Mouse (Mus musculus): ENCODE measurements around the gene Gast. TPM values are rescaled to one million over a fixed set of nuclear protein-coding genes. Genes with fewer than 3 reads are reported as not detected.

Gene Gast
- polyA plus RNA-seq, 1 experiment from 2014 or later = 0.77 TPM

DNA sequence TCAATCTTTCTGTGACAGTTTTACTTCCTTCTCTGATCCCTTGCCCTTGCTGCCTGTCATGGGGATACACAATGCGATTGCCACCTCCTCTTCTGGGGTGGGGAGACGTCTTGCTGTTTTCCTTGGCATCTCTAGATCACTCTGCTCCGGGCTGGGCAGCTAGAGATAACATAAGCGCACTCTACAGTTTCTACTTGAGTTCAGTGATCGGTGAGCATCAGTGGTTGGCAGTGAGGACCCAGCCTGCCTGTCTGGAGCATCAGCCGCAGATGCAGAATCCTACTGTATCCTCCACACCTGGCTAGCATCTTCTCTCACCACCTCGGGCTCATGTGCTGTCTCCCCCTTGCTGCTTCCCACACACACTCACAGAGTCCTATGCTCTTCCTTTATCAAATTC lies 34.9 kb downstream of the Gast start:
- 66% methylated on average over 7 of the region's 7 CpGs for WGBS

DNA sequence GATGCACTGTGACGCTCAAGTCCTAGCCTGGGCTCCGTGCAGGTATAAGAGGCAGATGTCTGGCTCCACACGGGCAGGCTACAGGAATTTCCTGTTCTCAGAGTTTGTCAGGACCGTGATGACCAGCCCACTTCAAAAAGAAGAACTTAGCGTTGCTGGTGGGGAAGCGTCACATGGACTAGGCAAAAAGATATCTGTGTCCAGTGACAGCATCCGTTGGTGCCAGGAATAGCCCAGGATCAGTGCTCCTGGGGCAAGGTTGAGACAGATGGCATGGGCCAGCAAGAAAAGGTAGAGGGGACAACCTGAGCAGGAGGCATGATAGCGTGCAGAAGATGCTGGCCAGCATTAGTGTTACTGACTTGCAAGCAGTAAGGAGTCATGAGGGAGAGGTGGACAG lies 35.6 kb downstream of the Gast start:
- Histone ChIP-seq H3K36me3 (ENCODE audit: control insufficient read depth, insufficient read depth, low read length) (peaks cover 19% of the 10 kb centered on the region), H3K4me1 (ENCODE audit: control insufficient read depth, insufficient read depth, low read length) (no peaks in the 10 kb centered on the region), H3K27me3 (replicated peaks; ENCODE audit: control insufficient read depth, insufficient read depth, low read length) (no peaks in the 10 kb centered on the region), H3K27ac (ENCODE audit: low read length) (no peak overlapping the region), H3K9ac (ENCODE audit: low read depth, low read length) (no peak overlapping the region), H3K4me2 (ENCODE audit: low read depth, low read length) (no peak overlapping the region), H3K4me3 (ENCODE audit: low read length) (no peak overlapping the region), H3K9me3 (ENCODE audit: control insufficient read depth, low read length) (no peaks in the 10 kb centered on the region)
- no peak for ATAC-seq
- 77% methylated on average over 8 of the region's 8 CpGs for WGBS

More for the DNA sequence above, 34.9 kb downstream of the Gast start:
- Histone ChIP-seq H3K4me3 (ENCODE audit: low read length) (no peak overlapping the region), H3K27ac (ENCODE audit: low read length) (no peak overlapping the region), H3K27me3 (replicated peaks; ENCODE audit: control insufficient read depth, insufficient read depth, low read length) (no peaks in the 10 kb centered on the region), H3K36me3 (ENCODE audit: control insufficient read depth, insufficient read depth, low read length) (peaks cover 15% of the 10 kb centered on the region), H3K4me1 (ENCODE audit: control insufficient read depth, insufficient read depth, low read length) (no peaks in the 10 kb centered on the region), H3K9me3 (ENCODE audit: control insufficient read depth, low read length) (no peaks in the 10 kb centered on the region), H3K9ac (ENCODE audit: low read depth, low read length) (no peak overlapping the region), H3K4me2 (ENCODE audit: low read depth, low read length) (no peak overlapping the region)
- ATAC-seq = no peak

DNA sequence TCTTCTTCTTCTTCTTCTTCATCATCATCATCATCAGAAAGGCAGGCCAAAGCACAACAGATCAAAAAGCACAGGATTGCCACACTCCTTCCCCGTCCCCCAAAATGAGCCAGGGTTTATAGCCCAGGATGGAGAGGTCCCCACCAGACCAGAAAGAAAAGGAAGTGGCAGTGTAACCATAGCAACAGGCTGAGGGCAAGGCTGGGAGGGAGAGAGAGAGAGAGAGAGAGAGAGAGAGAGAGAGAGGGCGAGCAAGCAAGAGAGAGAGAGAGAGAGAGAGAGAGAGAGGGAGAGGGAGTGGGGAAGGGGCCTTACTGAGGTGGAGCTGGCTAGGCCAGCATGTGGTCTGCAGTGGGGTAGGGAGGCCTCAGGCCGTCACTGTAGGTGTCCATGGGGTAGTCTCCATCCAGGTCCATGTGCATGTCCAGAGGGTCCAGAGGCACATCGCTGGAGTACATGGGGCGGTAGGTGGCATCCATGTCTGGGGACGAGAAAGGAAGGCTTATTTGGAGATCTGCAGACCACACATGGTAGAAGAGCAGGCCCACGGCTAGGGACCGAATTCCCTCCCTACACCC lies 37.9 kb downstream of the Gast start:
- WGBS = 73% methylated on average over 8 of the region's 8 CpGs
- H3K4me3 ChIP-seq (ENCODE audit: low read length) = no peak overlapping the region
- peaks cover 32% of the 10 kb centered on the region for H3K36me3 ChIP-seq (ENCODE audit: control insufficient read depth, insufficient read depth, low read length)
- H3K4me1 ChIP-seq (ENCODE audit: control insufficient read depth, insufficient read depth, low read length) = no peaks in the 10 kb centered on the region
- H3K4me2 ChIP-seq (ENCODE audit: low read depth, low read length) = no peak overlapping the region
- ATAC-seq = no peak
- H3K9me3 ChIP-seq (ENCODE audit: control insufficient read depth, low read length) = no peaks in the 10 kb centered on the region
- no peaks in the 10 kb centered on the region for H3K27me3 ChIP-seq (replicated peaks; ENCODE audit: control insufficient read depth, insufficient read depth, low read length)
- H3K27ac ChIP-seq (ENCODE audit: low read length) = no peak overlapping the region
- no peak overlapping the region for H3K9ac ChIP-seq (ENCODE audit: low read depth, low read length)

DNA sequence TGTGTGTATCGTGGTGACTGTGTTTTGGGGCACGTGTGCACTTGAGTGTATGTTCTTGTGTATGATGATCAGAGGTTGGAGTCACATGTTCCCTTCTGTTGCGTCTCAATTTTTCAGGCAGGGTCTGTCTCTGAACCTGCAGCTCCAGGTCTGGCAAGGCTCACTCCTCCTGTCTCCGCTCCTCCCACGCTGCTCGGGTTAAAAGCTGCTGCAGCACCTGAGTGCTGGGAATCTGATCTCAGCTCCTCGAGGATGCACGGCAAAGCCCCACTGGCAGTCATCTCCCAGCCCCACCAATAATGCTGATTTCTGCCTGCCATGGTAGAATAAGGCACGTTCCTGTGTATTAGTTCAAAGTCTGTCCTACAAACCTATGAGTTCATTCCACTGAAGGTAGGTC lies 40.9 kb downstream of the Gast start:
- Histone ChIP-seq H3K27me3 (replicated peaks; ENCODE audit: control insufficient read depth, insufficient read depth, low read length) (no peaks in the 10 kb centered on the region), H3K27ac (ENCODE audit: low read length) (no peak overlapping the region), H3K4me3 (ENCODE audit: low read length) (no peak overlapping the region), H3K4me1 (ENCODE audit: control insufficient read depth, insufficient read depth, low read length) (no peaks in the 10 kb centered on the region), H3K9me3 (ENCODE audit: control insufficient read depth, low read length) (no peaks in the 10 kb centered on the region), H3K9ac (ENCODE audit: low read depth, low read length) (no peak overlapping the region), H3K36me3 (ENCODE audit: control insufficient read depth, insufficient read depth, low read length) (peaks cover 41% of the 10 kb centered on the region), H3K4me2 (ENCODE audit: low read depth, low read length) (no peak overlapping the region)
- 88% methylated on average over 9 of the region's 9 CpGs for WGBS
- ATAC-seq = no peak

DNA sequence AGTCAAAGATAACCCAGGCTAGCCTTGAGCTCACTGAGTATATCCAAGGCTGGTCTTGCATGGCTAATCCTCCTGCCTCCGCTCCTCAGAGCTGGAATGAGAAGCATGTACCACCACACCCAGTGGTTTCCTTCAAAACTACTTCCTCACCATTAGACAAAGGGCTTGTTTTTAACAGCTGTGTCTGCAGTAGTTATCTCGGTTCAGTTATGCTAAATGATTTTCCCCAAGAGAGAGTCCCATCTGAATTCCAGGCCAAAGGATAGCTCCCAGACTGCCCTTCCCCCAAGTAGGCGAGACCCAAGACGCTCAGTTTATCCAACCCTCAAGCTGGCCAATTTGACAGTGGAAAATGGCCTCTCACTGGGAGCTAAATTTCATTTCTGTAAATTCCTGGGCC lies 41.8 kb downstream of the Gast start:
- no peak overlapping the region for H3K27ac ChIP-seq (ENCODE audit: low read length)
- no peak overlapping the region for H3K9ac ChIP-seq (ENCODE audit: low read depth, low read length)
- H3K4me3 ChIP-seq (ENCODE audit: low read length) = no peak overlapping the region
- no peaks in the 10 kb centered on the region for H3K4me1 ChIP-seq (ENCODE audit: control insufficient read depth, insufficient read depth, low read length)
- H3K4me2 ChIP-seq (ENCODE audit: low read depth, low read length) = no peak overlapping the region
- no peak for ATAC-seq
- H3K36me3 ChIP-seq (ENCODE audit: control insufficient read depth, insufficient read depth, low read length) = peaks cover 44% of the 10 kb centered on the region
- WGBS = 78% methylated on average over 4 of the region's 4 CpGs
- H3K9me3 ChIP-seq (ENCODE audit: control insufficient read depth, low read length) = no peaks in the 10 kb centered on the region
- H3K27me3 ChIP-seq (replicated peaks; ENCODE audit: control insufficient read depth, insufficient read depth, low read length) = no peaks in the 10 kb centered on the region

DNA sequence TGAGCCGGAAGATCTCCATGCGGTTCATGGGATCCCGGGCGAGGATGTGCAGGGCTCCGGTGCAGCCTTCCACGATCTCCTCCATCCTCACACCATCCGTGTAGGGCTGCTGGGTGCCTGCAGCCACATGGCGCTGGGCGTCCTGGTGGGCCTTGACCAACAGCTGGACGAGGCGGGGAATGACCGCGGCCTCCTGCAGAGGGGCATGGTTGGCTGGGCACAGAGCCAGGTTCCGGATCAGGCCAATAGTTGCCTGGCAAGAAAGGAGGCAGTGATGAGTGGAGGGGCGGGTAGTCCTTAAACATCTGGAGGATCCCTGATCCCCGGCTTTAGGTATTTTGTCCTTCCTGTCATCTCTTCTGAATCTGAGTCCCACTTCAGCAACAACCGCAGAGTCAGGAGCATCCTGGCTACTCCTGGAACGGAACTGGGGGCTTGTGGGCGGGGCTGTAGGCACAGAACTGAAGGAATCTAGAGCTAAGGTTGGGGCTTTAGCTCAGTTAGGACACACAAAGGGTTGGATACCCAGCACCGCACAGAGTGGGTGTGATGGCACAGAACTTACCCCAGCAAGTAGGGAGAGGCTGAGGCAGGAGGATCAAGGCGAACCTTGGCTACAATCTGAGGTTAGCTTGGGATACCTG lies 42.7 kb downstream of the Gast start:
- Histone ChIP-seq H3K4me3 (ENCODE audit: low read length) (no peak overlapping the region), H3K9me3 (ENCODE audit: control insufficient read depth, low read length) (no peaks in the 10 kb centered on the region), H3K9ac (ENCODE audit: low read depth, low read length) (no peak overlapping the region), H3K36me3 (ENCODE audit: control insufficient read depth, insufficient read depth, low read length) (peaks cover 43% of the 10 kb centered on the region), H3K4me2 (ENCODE audit: low read depth, low read length) (no peak overlapping the region), H3K27me3 (replicated peaks; ENCODE audit: control insufficient read depth, insufficient read depth, low read length) (no peaks in the 10 kb centered on the region), H3K4me1 (ENCODE audit: control insufficient read depth, insufficient read depth, low read length) (no peaks in the 10 kb centered on the region), H3K27ac (ENCODE audit: low read length) (no peak overlapping the region)
- ATAC-seq = no peak
- 90% methylated on average over 21 of the region's 21 CpGs for WGBS

DNA sequence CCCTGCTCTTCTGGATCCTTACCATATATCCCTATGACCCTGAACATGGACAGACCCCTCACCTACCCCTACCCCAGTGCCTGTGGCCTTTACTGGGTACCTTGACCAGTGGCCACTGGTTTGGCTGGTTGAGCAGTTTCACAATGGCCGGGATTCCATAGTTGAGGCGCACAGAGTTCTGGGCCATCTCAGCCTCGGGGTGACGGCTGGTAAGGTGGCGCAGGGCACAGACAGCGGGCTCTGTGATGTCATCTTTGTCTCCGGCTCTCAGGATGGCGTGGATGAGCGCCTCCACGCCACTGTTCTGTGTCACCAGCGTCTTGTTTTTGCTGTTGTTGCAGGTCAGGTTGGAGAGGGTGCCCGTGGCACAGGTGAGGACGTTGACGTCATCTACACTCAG lies 43.8 kb downstream of the Gast start:
- peaks cover 48% of the 10 kb centered on the region for H3K36me3 ChIP-seq (ENCODE audit: control insufficient read depth, insufficient read depth, low read length)
- no peak for ATAC-seq
- 96% methylated on average over 14 of the region's 14 CpGs for WGBS
- no peak overlapping the region for H3K4me3 ChIP-seq (ENCODE audit: low read length)
- H3K27ac ChIP-seq (ENCODE audit: low read length) = no peak overlapping the region
- H3K27me3 ChIP-seq (replicated peaks; ENCODE audit: control insufficient read depth, insufficient read depth, low read length) = no peaks in the 10 kb centered on the region
- no peaks in the 10 kb centered on the region for H3K4me1 ChIP-seq (ENCODE audit: control insufficient read depth, insufficient read depth, low read length)
- no peak overlapping the region for H3K4me2 ChIP-seq (ENCODE audit: low read depth, low read length)
- no peak overlapping the region for H3K9ac ChIP-seq (ENCODE audit: low read depth, low read length)
- H3K9me3 ChIP-seq (ENCODE audit: control insufficient read depth, low read length) = no peaks in the 10 kb centered on the region

DNA sequence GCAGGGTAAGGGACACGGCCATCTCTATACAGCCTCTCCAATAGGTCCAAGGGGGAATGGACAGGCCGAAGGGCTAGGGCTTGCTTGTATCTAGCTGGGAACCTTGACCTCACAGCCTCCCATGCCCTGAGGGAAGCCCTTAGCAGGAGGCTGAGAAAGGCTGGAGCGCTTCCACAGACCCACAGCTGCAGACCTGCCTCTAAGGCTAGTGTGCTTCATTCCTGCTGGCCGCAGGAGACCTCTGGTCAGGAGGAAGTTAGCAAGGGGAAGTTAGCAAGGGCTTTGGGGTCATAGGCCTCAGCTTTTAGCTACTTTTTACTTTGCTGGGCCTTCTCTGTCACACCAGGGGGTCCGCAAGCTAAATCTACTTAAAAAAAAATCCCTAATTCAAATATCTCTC lies 44.2 kb downstream of the Gast start:
- ATAC-seq = no peak
- H3K4me2 ChIP-seq (ENCODE audit: low read depth, low read length) = no peak overlapping the region
- H3K27ac ChIP-seq (ENCODE audit: low read length) = no peak overlapping the region
- WGBS = 93% methylated on average over 5 of the region's 5 CpGs
- H3K4me1 ChIP-seq (ENCODE audit: control insufficient read depth, insufficient read depth, low read length) = no peaks in the 10 kb centered on the region
- H3K9me3 ChIP-seq (ENCODE audit: control insufficient read depth, low read length) = no peaks in the 10 kb centered on the region
- H3K9ac ChIP-seq (ENCODE audit: low read depth, low read length) = no peak overlapping the region
- no peaks in the 10 kb centered on the region for H3K27me3 ChIP-seq (replicated peaks; ENCODE audit: control insufficient read depth, insufficient read depth, low read length)
- H3K4me3 ChIP-seq (ENCODE audit: low read length) = no peak overlapping the region
- H3K36me3 ChIP-seq (ENCODE audit: control insufficient read depth, insufficient read depth, low read length) = peaks cover 52% of the 10 kb centered on the region

DNA sequence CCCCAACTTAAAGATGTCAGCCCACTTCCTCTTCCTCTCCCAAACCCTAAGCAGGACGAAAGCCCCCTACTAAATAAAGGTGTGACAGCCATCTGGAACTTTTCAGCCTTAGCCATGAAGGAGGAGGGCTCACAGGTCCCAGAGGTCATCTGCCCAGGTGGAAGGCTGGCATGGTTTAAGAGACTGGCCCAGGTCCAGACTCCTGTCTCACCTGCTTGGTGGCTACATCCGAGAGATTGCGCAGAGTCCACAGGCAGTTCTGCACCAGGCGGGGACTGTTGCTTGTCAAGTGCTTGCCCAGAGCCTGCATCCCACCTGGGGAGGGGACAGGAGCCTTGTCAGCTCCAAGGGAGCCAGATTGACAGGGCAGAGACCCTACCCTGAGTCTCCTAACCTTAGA lies 45.1 kb downstream of the Gast start:
- no peak for ATAC-seq
- no peaks in the 10 kb centered on the region for H3K27me3 ChIP-seq (replicated peaks; ENCODE audit: control insufficient read depth, insufficient read depth, low read length)
- H3K4me3 ChIP-seq (ENCODE audit: low read length) = no peak overlapping the region
- H3K27ac ChIP-seq (ENCODE audit: low read length) = no peak overlapping the region
- H3K36me3 ChIP-seq (ENCODE audit: control insufficient read depth, insufficient read depth, low read length) = peaks cover 49% of the 10 kb centered on the region
- no peak overlapping the region for H3K9ac ChIP-seq (ENCODE audit: low read depth, low read length)
- no peak overlapping the region for H3K4me2 ChIP-seq (ENCODE audit: low read depth, low read length)
- H3K4me1 ChIP-seq (ENCODE audit: control insufficient read depth, insufficient read depth, low read length) = no peaks in the 10 kb centered on the region
- WGBS = 89% methylated on average over 4 of the region's 4 CpGs
- H3K9me3 ChIP-seq (ENCODE audit: control insufficient read depth, low read length) = no peaks in the 10 kb centered on the region

DNA sequence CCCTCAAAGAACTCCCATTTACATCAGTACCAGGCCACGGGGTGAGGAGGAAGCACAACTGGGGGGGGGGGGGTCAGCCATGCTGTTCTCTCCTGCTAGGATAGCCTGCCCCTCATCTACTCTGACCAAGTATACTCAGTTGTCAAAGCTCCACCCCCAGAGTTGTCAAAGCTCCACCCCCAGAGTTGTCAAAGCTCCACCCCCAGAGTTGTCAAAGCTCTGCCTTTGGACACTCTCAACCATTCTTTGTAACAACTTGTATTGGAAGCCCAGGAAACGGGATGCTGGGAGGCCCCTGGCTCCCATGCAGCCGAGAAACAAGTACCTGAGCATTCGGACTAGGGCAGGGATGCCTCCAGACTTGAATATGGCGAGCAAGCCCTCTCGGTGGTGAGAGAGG lies 48.5 kb downstream of the Gast start:
- no peak for ATAC-seq
- H3K36me3 ChIP-seq (ENCODE audit: control insufficient read depth, insufficient read depth, low read length) = peaks cover 42% of the 10 kb centered on the region
- WGBS = 91% methylated on average over 6 of the region's 6 CpGs
- H3K4me3 ChIP-seq (ENCODE audit: low read length) = no peak overlapping the region
- H3K27ac ChIP-seq (ENCODE audit: low read length) = no peak overlapping the region
- no peaks in the 10 kb centered on the region for H3K9me3 ChIP-seq (ENCODE audit: control insufficient read depth, low read length)
- H3K4me1 ChIP-seq (ENCODE audit: control insufficient read depth, insufficient read depth, low read length) = peaks cover 17% of the 10 kb centered on the region
- no peaks in the 10 kb centered on the region for H3K27me3 ChIP-seq (replicated peaks; ENCODE audit: control insufficient read depth, insufficient read depth, low read length)
- no peak overlapping the region for H3K9ac ChIP-seq (ENCODE audit: low read depth, low read length)
- H3K4me2 ChIP-seq (ENCODE audit: low read depth, low read length) = no peak overlapping the region

Data from intestine, embryonic 16.5 days (tissue).